Mouse (Mus musculus): ENCODE data around the gene Gm20388.

Gene Gm20388

DNA sequence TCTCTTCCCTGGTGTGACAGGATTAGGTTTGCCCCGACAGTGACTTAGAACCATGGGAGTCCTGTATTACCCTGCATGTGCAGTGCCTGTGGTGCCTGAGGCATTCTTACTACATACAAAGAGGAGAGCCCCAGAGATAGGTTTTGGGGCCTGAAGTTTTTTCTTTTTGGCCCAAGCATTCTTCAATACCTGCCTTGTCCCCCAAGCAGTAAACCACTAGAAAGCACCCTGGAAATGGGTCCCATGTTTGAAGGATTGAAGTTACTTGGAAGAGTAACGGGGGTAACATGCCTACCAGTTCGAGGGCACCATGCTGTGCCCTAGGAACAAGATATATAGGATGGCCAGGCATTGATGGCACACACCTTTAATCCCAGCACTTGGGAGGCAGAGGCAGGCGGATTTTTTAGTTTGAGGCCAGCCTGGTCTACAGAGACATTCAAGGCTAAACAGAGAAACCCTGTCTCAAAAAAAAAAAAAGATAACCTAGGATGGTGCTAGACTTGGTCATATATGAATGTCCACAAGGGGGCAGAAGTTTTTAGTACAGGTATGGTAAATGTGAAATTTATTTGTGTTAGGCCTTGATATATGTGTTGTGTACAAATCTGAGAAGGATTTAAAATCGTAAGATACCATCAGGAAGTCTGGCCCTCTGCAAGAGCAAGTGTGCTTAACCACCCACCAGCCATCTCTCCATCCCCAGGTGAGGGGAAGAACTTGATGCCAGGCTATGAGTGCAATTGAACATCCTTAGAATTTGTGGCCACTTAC, 3195.1 kb downstream of the Gm20388 start:
- peak; percentile 51 for DNase-seq (ENCODE audit: extremely low spot score, low spot score)

DNA sequence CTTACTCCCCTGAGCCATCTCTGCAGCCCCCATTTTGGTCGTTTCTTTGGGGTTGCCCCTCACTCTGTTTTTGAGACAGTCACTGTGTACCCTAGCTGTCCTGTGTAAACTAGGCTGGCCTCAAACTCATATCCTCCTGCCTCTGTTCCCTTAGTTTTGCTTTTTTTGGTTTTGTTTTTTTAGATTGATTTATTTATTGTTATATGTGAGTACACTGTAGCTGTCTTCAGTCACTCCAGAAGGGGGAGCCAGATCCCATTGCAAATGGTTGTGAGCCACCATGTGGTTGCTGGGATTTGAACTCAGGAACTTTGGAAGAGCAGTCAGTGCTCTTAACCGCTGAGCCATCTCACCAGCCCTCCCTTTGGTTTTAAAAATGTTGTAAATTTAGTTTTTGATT, 3195.9 kb downstream of the Gm20388 start:
- peak; percentile 18 for DNase-seq (ENCODE audit: extremely low spot score, low spot score)

DNA sequence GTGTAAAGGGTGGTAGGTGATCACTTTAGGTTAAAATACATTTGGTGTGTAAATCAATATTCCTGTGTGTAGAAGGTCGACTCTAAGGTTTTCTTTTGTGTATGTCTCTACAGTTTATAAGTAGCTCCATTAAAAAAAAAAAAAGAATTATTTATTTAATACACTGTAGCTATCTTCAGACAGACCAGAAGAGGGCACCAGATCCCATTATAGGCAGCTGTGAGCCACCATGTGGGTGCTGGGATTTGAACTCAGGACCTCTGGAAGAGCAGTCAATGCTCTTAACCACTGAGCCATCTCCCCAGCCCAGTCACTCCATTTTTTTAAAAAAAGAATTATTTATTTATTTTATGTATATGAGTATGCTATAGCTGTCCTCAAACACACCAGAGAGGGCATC, 3197.4 kb downstream of the Gm20388 start:
- no peak for DNase-seq (ENCODE audit: extremely low spot score, low spot score)

DNA sequence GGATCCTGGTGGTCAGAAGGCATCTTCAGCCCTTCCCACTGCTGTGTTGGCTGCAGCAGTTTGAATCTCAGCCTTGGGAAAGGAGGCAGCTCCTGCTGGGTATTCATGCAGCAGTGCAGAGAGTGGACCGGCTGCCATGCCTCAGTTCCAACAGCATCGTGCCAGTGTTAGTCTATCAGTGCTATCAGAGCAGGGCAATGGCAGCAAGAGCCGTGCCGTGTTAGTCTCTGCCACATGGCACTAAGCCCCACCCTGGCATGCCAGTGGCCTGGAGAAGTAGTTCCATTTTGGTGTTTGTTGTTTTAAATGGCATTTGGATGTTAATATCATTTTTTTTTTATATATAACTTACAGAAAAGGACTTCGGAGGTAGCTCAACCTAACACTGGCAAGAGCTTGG, 3198.3 kb downstream of the Gm20388 start:
- no peak for DNase-seq (ENCODE audit: extremely low spot score, low spot score)

DNA sequence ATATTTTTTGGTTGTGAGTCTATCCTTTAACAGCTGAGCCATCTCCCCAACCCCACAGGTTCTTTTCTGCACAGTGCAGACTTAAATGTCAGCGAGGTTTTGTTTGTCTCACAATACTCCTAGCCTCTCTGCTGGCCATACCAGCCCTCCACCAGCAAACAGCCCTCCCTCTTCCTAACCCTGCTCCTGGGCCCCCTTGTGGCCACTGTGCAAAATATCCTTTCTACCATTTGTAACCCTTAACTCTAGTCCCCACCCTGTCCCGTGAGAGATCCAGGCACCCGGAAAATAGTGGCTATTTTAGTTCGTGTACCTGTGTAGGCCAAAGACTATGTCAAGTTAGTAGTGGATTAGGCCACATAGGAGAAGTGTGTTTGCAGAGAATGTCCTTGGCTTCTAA, 3200.0 kb downstream of the Gm20388 start:
- DNase-seq (ENCODE audit: extremely low spot score, low spot score) = peak; percentile 56

DNA sequence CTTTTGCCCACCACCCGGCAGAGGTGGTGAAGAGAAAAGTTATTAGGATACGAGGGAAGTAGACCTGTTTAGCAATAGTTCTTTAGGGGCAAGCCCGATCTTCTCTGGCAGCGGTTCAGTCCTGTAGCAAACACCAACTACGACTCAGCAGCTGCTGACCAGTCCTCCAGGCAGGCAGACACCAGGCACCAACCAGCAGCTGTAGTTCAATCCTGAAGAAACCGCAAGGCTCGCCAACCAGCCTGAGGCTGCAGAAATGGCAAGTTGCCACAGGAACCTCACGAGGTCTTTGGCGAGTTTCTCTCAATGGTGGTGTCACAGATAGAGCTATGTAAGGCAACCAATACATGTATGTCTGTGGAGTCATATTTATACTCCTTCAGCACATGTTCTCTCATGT, 3202.3 kb downstream of the Gm20388 start:
- no peak for DNase-seq (ENCODE audit: extremely low spot score, low spot score)

DNA sequence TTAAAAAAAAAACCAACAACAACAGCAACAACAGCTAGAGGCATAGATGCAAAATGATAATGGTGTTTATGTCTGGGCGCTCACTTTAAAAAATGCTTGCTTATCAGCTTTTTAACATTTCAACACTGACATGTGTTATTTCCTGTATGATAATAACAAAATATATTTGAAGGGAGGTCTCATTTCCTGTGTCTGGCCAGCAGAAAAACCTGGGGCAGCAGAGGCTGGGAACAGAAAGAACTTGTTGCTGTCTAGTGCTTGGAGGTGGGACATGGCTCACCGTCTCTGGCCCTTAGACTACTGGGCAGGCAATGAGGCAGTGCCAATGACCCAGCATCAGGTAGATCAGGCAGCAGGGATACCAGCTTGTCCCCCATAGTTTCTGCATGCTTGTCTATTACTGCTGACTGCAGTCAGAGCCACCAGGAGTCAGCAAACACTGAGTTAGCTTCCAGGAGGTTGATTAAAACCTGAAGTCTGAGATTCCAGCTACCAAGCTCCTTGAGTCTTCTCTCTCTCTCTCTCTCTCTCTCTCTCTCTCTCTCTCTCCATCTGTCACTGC, 3203.3 kb downstream of the Gm20388 start:
- no peak for DNase-seq (ENCODE audit: extremely low spot score, low spot score)

DNA sequence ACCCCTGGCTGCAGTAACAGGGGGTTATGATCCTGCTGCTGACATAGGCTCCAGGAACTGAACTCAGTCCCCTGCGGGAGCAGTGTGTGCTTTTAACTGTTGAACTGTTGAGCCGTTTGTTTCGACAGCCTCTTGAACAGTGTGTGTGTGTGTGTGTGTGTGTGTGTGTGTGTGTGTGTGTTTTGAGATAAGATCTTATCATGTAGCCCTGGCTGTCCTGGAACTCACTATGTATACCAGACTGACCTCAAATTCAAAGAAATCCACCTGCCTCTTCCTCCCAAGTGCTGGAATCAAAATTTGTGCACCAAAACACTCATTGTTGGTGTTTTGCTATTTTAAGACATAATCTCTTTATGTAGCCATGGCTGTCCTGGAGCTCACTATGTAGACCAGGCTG, 3204.0 kb downstream of the Gm20388 start:
- no peak for DNase-seq (ENCODE audit: extremely low spot score, low spot score)

DNA sequence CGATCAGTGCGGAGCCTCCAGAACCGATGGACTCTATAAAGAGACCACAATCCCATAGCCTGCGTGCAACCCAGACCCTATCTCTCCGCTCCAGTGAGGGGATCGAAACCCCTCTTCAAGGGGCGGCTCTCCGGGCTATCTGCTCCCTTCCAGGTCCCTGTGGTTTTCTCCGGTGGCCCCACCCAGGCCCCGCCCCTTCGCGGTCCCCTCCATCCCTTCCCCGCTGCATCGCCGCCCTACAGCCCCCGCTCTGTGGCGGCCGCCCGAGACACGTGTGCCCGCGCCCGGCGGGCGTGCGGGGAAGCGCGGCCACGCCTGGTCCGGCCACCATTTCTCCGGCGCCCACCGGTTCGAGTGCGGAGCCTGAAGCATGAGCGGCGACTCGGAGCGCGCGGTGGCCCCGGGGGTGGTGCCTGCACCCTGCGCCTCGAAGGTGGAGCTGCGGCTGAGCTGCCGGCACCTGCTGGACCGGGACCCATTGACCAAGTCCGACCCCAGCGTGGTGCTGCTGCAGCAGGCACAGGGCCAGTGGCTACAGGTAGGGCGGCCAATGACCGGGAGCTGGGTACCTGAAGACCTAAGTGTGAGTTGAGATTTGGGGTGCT, 3206.6 kb downstream of the Gm20388 start, which contains the start of gene Cpne7:
Gene Cpne7, plus strand, starts transcription at position 248 of the 605 bp plus-strand sequence.
- DNase-seq (ENCODE audit: extremely low spot score, low spot score) = no peak

DNA sequence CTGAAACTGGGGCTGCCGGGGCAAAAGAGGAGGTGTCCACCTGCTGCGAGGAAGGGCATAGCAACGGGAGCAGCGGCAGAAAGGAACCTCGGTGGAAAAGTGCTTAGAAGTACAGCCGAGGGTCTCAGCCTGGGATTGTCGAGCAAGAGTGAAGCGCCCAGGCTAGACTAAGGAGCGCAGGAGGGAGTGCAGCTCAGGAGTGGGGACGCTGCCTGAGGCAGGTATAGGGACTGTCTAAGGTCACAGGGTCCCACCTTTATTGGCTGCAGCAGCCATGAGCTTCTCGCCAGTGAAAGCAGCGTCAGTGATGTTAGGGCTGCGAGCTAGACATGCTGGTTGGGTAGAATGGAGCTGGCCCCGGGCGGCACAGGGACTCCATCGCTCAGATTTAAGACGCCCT, 3207.1 kb downstream of the Gm20388 start:
- DNase-seq (ENCODE audit: extremely low spot score, low spot score) = no peak

DNA sequence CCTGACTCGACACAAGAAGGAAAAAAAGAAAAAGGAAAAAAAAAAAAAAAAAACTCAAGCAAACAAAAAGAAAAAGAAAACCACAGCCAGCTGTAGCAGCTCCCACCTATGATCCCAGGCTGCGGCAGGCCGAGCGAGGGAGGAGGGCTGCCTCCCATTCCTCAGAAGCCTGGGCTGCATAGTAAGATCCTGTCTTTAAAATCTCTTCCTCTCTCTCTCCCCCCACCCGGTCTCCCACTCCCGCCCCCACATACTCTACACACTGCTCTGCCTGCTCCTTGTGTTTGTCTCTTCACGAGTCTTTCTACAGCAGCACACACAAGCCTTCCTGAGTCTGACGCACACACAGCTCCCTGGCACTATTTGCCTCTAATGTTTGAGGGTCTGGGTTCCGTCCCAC, 3211.4 kb downstream of the Gm20388 start:
- no peak for DNase-seq (ENCODE audit: extremely low spot score, low spot score)

DNA sequence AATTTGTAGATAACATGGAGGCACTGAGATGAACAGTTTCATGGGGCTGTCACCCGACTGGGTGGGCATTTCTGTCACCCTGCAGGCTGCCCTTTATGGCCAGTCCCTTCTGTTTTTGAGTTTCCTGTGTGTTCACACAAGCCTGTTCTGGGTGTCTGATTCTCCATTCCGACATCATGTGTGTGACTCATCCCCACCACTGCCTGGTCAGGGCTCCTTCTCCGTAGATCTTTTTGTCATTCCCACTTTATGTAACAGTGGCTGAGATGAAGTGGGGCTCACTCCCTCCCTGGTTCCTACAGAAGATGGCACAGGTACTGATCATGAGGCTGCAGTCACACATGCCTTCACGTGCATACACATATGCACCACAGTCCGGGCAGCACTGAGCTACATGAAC, 3212.0 kb downstream of the Gm20388 start:
- DNase-seq (ENCODE audit: extremely low spot score, low spot score) = no peak

DNA sequence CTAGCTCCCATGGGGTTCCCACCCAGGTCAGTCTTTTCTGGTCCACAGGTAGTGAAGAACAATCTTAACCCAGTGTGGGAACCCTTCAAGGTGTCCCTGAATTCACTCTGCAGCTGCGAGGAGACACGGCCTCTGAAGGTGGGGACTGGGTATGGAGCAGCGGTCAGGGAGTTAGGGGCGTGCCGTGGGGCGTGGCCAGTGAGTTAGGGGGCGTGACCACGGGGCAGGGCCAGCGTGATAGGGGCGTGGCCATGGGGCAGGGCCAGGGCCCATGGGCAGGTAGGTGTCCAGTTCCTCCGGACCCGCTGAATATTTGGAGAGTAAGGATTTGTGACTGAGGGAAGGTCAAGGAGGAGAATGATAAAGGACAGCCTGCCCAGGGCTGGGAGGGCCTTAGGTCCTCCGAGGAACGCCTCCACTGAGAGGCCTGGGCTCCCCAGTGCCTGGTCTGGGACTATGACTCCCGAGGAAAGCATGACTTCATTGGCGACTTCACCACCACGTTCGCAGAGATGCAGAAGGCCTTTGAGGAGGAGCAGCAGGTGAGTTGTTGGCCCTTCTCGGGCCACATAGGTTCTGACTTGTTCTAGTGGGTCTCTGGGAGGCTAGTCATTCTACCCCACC, 3215.7 kb downstream of the Gm20388 start:
- peak; percentile 78 for DNase-seq (ENCODE audit: extremely low spot score, low spot score)

DNA sequence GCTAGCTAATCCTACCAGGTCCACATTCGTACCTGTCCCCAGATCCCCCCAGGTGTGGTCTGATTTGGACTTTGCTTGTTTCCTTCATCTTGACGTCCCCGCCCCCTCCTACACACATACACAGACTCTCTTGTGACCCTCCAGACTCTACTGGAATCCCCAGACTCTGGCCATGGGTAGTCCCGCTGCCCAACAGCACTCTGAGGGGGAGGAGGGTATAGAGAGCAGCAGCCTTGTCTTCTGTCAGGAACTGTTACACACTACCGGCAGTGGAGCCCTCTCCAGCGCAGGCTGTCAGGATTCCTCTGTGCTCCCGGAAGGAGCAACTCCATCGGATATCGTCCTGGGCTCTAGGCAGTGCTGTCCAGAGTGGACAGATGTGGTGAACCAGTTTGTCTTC, 3220.4 kb downstream of the Gm20388 start:
- DNase-seq (ENCODE audit: extremely low spot score, low spot score) = no peak

DNA sequence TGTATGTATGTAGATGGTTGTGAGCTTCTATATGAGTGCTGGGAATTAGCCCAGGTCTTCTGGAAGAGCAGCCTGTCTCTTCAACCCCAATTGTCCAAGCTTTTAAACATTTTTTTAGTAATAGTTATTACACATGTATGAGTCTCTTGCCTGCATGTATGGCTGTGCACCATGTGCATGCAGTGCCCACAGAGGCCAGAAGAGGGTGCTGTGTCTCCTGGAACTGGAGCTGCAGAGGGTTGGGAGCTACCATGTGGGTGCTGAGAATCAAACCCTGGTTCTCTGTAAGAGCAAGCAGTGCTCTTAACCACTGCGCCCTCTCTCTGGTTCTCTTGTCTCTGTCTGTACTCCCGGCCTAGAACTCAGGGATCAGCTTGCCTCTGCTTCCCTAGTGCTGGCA, 3222.3 kb downstream of the Gm20388 start:
- DNase-seq (ENCODE audit: extremely low spot score, low spot score) = no peak

DNA sequence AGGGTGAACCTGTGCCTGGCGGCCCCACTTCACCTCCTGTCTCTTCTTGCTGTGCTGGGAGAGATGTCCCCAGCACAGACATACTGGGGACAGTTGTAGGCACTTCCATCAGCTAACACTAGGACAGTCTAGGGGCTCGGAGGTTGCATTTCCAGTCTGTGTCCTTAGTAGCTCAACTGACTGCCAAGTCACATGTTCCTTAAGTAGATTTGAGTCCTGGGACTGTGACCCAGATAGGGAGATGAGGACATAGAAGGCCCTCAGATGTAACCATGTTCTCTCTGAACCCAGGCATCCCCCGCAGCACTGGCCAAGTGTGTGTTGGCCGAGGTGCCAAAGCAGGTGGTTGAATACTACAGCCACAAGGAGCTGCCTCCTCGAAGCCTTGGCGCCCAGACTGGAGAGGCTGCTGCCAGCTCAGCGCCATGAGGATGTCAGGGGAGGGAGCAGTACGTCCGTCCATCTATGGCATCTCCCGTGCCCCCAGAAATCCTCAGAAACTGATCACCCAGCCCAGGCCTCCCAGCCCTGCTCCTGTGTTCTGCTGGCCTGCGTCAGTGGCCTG, 3223.6 kb downstream of the Gm20388 start:
- no peak for DNase-seq (ENCODE audit: extremely low spot score, low spot score)

DNA sequence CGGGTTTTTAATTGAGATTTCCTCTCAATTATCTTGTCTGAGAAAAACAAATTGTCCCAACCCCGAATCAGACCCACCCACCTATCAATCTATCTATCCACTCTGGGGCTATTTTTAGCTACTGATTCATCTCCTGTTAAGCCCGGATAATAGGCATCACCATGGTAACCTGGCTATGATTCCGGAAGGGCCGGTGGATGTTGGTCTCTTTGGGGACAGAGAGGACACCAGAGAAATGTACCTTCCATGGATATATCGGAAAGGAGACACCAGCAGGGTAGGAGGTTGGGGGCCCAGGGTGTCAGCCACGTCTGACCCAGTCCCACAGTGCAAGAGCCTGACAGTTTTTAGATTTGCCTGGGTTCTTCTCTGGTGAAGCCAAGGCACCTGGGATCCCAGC, 3224.8 kb downstream of the Gm20388 start:
- no peak for DNase-seq (ENCODE audit: extremely low spot score, low spot score)

DNA sequence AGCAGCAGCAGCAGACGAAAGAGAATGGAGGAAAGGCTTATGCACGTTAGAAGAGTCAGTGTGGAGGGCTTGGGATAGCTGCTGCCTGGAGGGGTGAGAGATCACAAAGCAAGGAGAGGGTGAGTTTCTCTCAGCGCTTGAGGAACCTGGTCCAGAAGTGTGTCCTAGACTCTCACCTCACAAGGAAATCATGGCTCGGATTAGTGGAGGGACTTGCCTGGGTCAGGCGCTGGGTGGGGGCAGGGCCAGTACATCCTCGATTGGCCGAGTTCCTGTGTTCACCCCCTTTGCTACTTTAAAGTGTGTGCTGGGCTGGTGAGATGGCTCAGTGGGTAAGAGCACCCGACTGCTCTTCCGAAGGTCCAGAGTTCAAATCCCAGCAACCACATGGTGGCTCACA, 3225.2 kb downstream of the Gm20388 start:
- no peak for DNase-seq (ENCODE audit: extremely low spot score, low spot score)

DNA sequence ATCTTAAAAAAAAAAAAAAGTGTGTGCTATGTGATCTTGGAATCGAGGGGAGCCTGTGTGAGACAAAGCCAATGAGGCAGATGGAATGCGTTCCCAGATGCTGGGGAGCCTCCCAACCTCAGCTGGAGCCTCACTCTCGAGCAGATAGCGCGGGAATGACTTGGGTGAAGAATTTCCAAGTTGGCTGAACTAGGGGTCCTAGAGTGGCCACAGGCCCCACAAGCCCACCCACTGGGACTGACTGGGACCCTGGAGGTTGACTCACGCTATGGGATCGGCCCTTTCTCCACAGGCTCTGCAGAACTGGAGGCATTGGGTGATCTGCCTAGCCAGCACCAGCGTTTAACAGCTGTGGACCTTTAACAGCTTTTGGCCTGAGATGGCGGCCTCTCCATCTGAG, 3225.6 kb downstream of the Gm20388 start:
- no peak for DNase-seq (ENCODE audit: extremely low spot score, low spot score)

DNA sequence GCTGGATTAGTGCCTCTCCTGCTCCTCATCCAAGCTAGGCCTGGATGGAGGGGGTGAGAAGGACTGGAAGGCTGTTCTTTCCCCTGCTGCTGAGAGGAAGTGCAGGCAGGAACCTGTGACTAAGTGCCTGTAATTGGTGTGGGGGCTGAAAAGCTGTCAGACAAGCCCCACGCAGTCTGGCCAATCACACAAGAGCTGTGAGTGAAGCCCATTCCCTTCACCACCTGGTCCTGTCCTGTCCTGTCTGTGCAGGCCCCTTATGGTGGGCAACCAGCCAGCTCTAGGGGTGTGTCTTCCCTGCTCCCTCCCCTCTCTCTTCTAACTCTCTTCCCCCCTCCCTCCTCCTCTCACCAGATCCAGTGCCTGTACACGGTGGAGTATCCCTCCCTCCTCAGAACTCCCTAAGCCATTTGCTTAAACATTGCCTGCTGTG, 3227.0 kb downstream of the Gm20388 start:
- DNase-seq (ENCODE audit: extremely low spot score, low spot score) = no peak

DNA sequence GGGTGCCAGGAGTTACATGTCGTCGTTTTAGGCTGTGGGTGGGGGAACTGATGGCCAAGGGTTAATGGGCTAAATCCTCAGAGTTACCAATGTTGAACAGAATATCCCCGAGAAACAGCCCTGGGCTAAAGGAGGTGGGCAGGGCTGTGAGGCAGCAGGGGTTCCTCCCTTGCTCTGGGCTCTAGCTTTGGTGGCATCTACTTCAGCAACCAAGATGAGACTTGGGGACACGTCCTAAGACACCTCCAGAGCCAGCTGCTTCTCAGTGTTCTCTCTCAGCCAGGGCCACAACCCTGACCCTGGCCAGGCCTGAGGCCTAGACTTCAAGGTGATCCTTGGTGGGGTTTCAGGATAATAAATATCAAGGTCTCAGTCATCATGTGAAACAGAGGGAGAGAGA, 3228.1 kb downstream of the Gm20388 start:
- no peak for DNase-seq (ENCODE audit: extremely low spot score, low spot score)
